Mouse (Mus musculus) forebrain, embryonic 15.5 days (tissue): ENCODE data around the gene Megf9. TPM values are rescaled to one million over a fixed set of nuclear protein-coding genes. Genes with fewer than 3 reads are reported as not detected.
A peak's percentile ranks its signal among the peaks of the same experiment; 100 is the strongest.

Source experiments
- ATAC-seq: fragments of 200-750 bp; cut with Nextera tagmentation; replicated peaks from 2 replicates; pipeline ENCODE4 v1.8.0; 2017; ENCODE audit warnings: mild to moderate bottlenecking, moderate TSS enrichment, moderate library complexity
- H3K27ac ChIP-seq: fragments of 300-500 bp; sonication (generic); replicated peaks from 2 replicates; pipeline ENCODE4 v1.5.1; 2015; ENCODE audit warnings: mild to moderate bottlenecking, inconsistent platforms
- H3K27me3 ChIP-seq: fragments of 300-500 bp; sonication (generic); 2 replicates; pipeline ENCODE4 v1.6.1; 2015; ENCODE audit warnings: inconsistent platforms
- H3K36me3 ChIP-seq: fragments of 300-500 bp; sonication (generic); 2 replicates; pipeline ENCODE4 v1.6.1; 2015; ENCODE audit warnings: mild to moderate bottlenecking, inconsistent platforms
- H3K4me1 ChIP-seq: fragments of 300-500 bp; sonication (generic); 2 replicates; pipeline ENCODE4 v1.6.1; 2015; ENCODE audit warnings: inconsistent platforms
- H3K4me2 ChIP-seq: fragments of 300-500 bp; sonication (generic); replicated peaks from 2 replicates; pipeline ENCODE4 v1.6.1; 2015; ENCODE audit warnings: mild to moderate bottlenecking, inconsistent platforms
- H3K4me3 ChIP-seq: fragments of 300-500 bp; sonication (generic); 2 replicates; pipeline ENCODE4 v1.5.1; 2015; ENCODE audit warnings: mild to moderate bottlenecking, inconsistent platforms
- H3K9ac ChIP-seq: fragments of 300-500 bp; sonication (generic); replicated peaks from 2 replicates; pipeline ENCODE4 v1.6.1; 2015; ENCODE audit warnings: mild to moderate bottlenecking, inconsistent platforms
- H3K9me3 ChIP-seq: fragments of 300-500 bp; sonication (generic); 2 replicates; pipeline ENCODE4 v1.6.1; 2016; ENCODE audit warnings: inconsistent platforms
- WGBS: fragments of 180-500 bp; shearing (Covaris S2); methylation state at CpG from one replicate; pipeline ENCODE4 v1.1.7; 2015; ENCODE audit warnings: mixed read lengths; 5-methylcytosine and 5-hydroxymethylcytosine counted together
- polyA plus RNA-seq: library from polyadenylated mRNA; unstranded; fragments of >200 nt; fragmentation: Nextera tagmentation; extraction: Ambion mirVana; gene quantifications from 2 replicates; pipeline ENCODE4 v1.2.1, GENCODE M21; 2015

Megf9 gene
- polyA plus RNA-seq, 1 experiment from 2014 or later, result 34.8 TPM

DNA sequence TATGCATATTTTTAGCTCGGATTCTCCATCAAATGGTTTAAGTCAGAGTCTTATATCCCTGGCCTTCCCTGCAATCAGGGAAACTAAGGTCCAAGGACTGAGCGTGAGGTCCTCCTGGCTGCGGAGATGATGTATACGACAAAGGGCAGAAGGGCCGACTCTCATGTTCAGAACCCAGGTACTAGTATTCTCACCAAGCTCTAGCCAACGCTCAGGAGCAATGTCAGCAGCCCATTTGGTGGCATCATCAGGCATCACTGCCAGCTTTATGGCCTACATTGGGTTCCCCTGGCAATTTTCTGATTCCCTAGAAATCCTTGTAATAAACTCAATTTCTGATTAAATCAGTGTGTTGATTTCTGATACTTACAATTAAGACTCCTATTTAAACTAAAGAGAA is 18.5 kb downstream of the Megf9 start:
- Histone ChIP-seq H3K27ac (no peak overlapping the region), H3K9ac (no peak overlapping the region), H3K27me3 (no peaks in the 10 kb centered on the region), H3K4me3 (no peak overlapping the region), H3K9me3 (no peaks in the 10 kb centered on the region), H3K4me2 (no peak overlapping the region), H3K36me3 (no peaks in the 10 kb centered on the region), H3K4me1 (peaks cover 18% of the 10 kb centered on the region)
- no peak for ATAC-seq
- WGBS, result 91% methylated on average over 6 of the region's 6 CpGs

DNA sequence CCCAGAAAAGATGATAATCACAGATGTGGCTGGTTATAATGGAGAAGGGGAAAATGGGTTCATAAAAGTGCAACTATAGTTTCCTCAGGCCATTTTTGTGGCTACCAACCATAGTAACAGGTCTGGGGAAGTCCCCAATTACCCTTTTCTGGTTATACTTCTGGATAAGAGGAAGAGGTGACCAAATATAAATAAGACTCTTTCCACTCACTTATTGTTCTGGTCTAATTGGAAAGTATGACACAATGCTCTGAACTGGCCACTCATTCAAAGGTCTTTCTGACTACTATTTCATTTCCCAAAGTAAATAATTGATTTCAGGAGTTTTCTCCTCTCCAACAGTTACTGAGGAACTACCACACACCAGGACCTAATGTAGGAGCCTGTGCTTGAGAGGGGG is 19.3 kb downstream of the Megf9 start:
- no peaks in the 10 kb centered on the region for H3K36me3 ChIP-seq
- H3K9me3 ChIP-seq, result no peaks in the 10 kb centered on the region
- H3K9ac ChIP-seq, result no peak overlapping the region
- no peak overlapping the region for H3K27ac ChIP-seq
- H3K27me3 ChIP-seq, result no peaks in the 10 kb centered on the region
- H3K4me3 ChIP-seq, result no peak overlapping the region
- no peak for ATAC-seq
- no peak overlapping the region for H3K4me2 ChIP-seq
- peaks cover 11% of the 10 kb centered on the region for H3K4me1 ChIP-seq

DNA sequence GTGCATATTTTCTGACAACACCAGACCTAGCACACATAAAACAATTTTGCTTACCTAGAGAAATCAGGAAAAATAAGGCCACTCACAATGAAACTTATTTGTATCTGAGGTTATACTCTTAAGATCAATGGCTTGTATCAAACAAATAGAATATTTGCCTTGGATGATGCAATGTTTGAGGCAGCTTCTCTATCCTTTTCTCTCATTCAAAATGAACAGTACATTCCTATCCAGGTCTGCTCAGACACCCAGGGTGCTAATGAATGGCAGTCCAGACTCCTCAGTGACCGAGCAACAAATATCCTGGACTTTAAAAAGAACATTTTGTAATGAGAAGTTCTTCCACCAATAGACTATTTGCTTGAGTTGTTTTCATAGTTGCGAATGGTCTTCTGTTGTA is 24.8 kb downstream of the Megf9 start:
- H3K36me3 ChIP-seq, result no peaks in the 10 kb centered on the region
- H3K27ac ChIP-seq, result no peak overlapping the region
- H3K4me1 ChIP-seq, result peaks cover 14% of the 10 kb centered on the region
- 29% methylated on average over 2 of the region's 2 CpGs for WGBS
- no peaks in the 10 kb centered on the region for H3K9me3 ChIP-seq
- no peaks in the 10 kb centered on the region for H3K27me3 ChIP-seq
- H3K4me3 ChIP-seq, result no peak overlapping the region
- ATAC-seq, result no peak
- H3K9ac ChIP-seq, result no peak overlapping the region
- H3K4me2 ChIP-seq, result no peak overlapping the region

DNA sequence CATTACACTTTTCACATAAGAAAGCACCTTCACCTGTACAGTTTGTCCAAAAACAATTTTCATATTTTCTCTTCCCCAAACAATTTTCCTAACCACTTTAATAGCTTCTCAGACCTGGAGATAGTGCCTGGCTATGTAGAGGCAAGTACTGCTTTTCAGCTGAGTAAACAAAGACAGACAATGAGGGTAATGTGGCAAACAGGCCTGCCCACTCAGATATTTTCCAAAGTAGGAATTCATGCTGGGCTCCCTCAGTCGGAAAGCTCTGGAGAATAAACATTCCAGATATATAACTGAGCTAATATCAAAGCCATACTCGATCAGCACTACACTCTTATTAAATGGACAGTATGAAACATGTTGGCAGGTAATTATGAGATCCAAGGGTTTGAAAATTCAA is 25.2 kb downstream of the Megf9 start:
- Histone ChIP-seq H3K27me3 (no peaks in the 10 kb centered on the region), H3K4me2 (no peak overlapping the region), H3K4me1 (peaks cover 14% of the 10 kb centered on the region), H3K27ac (no peak overlapping the region), H3K36me3 (no peaks in the 10 kb centered on the region), H3K9me3 (no peaks in the 10 kb centered on the region), H3K9ac (no peak overlapping the region), H3K4me3 (no peak overlapping the region)
- peak; percentile 46; the same call in 1 of the 2 replicates for ATAC-seq
- 3% methylated on average over 2 of the region's 2 CpGs for WGBS

DNA sequence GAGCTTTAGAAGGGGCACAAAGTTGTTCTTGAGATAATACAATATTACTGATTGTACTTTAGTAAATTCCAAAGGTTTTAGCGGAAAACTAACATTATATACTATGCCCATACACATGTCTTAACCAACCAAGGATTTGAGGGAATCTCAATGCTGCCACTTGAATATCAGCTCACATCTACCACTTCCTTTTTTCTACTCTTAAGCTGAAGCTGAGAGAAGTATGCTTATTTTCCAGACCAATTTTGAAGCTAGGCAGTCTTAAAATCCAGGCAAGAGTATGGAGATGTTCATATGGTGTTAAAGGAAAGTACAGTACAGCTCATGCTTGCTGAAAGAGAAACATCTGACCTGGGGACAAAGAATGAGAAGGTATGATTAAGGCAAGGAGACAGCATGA is 26.6 kb downstream of the Megf9 start:
- Histone ChIP-seq H3K4me3 (no peak overlapping the region), H3K27me3 (no peaks in the 10 kb centered on the region), H3K9ac (no peak overlapping the region), H3K36me3 (no peaks in the 10 kb centered on the region), H3K4me2 (no peak overlapping the region), H3K4me1 (peaks cover 14% of the 10 kb centered on the region), H3K9me3 (no peaks in the 10 kb centered on the region), H3K27ac (no peak overlapping the region)
- WGBS, result 94% methylated on average over 1 of the region's 1 CpGs
- ATAC-seq, result no peak

DNA sequence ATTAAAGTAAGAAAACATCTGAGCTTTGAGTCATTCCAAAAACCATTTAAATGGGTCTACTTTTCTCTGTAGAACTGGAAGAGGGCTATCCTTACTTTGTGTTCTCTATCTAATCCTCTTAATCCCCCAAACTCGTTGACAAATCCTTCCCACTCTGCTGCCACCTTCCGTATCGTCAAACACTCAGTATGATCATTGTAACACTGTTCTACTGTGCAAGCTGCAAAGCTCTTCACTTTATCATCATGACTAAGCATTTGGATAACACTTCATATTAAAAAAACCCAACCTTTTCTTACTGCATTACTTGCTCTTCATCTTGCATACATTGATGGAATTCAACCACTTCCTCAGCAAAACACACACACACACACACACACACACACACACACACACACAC is 28.8 kb downstream of the Megf9 start:
- Histone ChIP-seq H3K27ac (no peak overlapping the region), H3K36me3 (no peaks in the 10 kb centered on the region), H3K9ac (no peak overlapping the region), H3K9me3 (no peaks in the 10 kb centered on the region), H3K27me3 (no peaks in the 10 kb centered on the region), H3K4me1 (peaks cover 11% of the 10 kb centered on the region), H3K4me2 (no peak overlapping the region), H3K4me3 (no peak overlapping the region)
- ATAC-seq, result no peak
- WGBS, result 27% methylated on average over 3 of the region's 3 CpGs

DNA sequence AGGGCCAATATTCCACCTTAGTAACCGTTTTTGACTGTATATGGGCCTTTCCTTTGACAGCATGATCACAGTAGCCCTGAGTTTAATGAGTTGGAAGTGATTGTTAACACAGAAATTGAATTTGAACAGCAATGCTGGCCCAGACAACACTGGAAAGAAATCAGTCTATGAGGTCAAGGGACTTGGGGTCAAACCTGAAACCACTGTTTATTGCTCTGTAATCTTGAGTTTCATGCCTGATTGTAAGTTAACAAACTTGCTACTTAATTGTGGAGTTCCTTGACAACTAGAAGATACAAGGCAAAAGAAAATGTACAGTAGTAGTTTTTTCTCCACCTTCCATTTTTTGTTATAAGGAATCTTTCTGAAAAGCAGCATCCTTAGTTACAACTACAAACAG is 31.0 kb downstream of the Megf9 start:
- WGBS, result 40% methylated on average over 1 of the region's 1 CpGs

DNA sequence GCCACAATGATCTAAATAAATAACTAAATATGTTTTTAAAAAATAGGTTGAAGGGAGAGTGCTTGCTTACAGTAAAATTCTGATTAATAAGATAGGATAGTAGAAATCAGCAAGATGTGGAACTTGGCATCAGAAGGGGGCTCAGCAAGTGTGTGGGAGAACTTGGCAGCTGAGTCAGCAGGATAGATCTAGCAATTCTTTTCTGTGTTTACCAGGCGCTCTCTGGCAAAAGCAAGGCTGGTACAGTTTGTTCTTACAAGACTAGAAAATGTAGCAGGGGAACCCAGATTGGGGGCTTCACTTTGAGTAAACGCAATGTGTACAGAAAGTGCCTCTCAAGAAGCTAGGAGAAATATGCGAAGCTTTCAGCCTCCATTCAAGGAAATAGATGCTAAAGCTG is 35.5 kb downstream of the Megf9 start:
- H3K27ac ChIP-seq, result 0 out of 2 replicates have a peak overlapping the region, but pooled peaks have one; percentile 0
- ATAC-seq, result no peak
- no peaks in the 10 kb centered on the region for H3K36me3 ChIP-seq
- 65% methylated on average over 3 of the region's 3 CpGs for WGBS
- H3K4me1 ChIP-seq, result peaks cover 8% of the 10 kb centered on the region
- H3K4me2 ChIP-seq, result no peak overlapping the region
- no peak overlapping the region for H3K4me3 ChIP-seq
- H3K9me3 ChIP-seq, result no peaks in the 10 kb centered on the region
- no peaks in the 10 kb centered on the region for H3K27me3 ChIP-seq
- no peak overlapping the region for H3K9ac ChIP-seq

More for the DNA sequence above, 31.0 kb downstream of the Megf9 start:
- H3K27ac ChIP-seq, result no peak overlapping the region
- no peaks in the 10 kb centered on the region for H3K36me3 ChIP-seq
- no peak for ATAC-seq
- H3K9ac ChIP-seq, result no peak overlapping the region
- H3K4me2 ChIP-seq, result no peak overlapping the region
- H3K4me1 ChIP-seq, result peaks cover 8% of the 10 kb centered on the region
- H3K27me3 ChIP-seq, result no peaks in the 10 kb centered on the region
- no peaks in the 10 kb centered on the region for H3K9me3 ChIP-seq
- H3K4me3 ChIP-seq, result no peak overlapping the region

DNA sequence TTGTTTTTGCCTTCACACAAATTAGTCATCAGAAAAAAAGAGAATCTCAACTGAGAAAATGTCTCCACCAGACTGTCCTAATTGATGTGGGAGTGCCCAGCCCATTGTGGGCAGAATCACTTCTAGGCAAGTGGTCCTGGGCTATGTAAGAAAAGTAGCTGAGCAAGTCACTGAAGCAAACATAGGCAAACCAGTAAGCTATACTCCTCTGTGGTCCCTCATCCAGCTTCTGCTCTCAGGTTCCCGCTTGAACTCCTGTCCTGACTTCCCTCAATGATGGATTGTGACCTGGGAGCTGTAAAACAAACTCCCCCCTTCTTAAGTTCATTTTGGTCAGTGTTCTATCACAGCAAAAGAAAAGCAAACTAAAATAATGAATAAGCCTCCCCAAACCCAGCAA is 37.8 kb downstream of the Megf9 start:
- H3K9me3 ChIP-seq, result no peaks in the 10 kb centered on the region
- no peak overlapping the region for H3K27ac ChIP-seq
- no peaks in the 10 kb centered on the region for H3K27me3 ChIP-seq
- H3K9ac ChIP-seq, result no peak overlapping the region
- ATAC-seq, result no peak
- no peak overlapping the region for H3K4me3 ChIP-seq
- no peaks in the 10 kb centered on the region for H3K36me3 ChIP-seq
- 81% methylated on average over 1 of the region's 1 CpGs for WGBS
- peaks cover 8% of the 10 kb centered on the region for H3K4me1 ChIP-seq
- H3K4me2 ChIP-seq, result no peak overlapping the region

DNA sequence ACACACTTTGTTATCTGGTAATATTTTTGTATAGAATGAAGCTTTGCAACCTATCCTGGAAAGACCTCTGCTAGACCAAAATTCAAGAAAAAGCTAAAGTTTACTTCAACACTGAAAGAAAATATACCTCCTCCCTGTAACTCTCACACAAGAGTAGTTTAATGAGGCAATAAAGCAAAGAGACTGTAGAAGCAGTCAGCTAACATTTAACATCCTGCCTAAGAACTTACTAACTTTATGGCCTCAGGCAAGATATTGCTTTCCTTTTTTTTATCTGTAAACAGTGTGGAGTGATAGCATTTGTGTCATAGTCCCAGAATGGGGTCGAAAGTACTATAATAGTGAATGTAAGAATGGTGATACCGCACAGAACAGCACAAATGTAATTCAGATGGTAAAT is 45.0 kb downstream of the Megf9 start:
- H3K9ac ChIP-seq, result no peak overlapping the region
- H3K9me3 ChIP-seq, result no peaks in the 10 kb centered on the region
- no peak overlapping the region for H3K27ac ChIP-seq
- no peak for ATAC-seq
- 89% methylated on average over 2 of the region's 2 CpGs for WGBS
- H3K4me1 ChIP-seq, result no peaks in the 10 kb centered on the region
- H3K4me2 ChIP-seq, result no peak overlapping the region
- H3K4me3 ChIP-seq, result no peak overlapping the region
- H3K36me3 ChIP-seq, result no peaks in the 10 kb centered on the region
- H3K27me3 ChIP-seq, result no peaks in the 10 kb centered on the region

DNA sequence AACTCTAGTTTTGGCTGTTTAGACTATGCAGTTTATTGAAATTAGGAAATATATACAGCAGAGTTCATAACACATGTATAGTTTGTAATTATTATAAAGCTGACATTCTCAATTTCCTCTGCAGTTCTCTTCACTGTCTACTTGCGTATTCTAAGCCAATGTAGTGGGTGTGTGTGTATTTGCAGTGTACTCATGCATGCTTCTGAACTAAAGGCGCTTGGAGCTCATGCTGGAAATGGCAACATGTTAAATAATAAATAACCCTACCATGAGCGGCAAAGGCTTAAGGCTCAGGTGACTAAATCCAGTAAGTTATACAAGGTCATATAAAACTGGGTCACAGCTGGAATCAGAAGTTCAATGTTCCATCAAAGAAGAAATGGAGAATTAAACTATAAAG is 46.4 kb downstream of the Megf9 start:
- Histone ChIP-seq H3K27me3 (no peaks in the 10 kb centered on the region), H3K27ac (no peak overlapping the region)

DNA sequence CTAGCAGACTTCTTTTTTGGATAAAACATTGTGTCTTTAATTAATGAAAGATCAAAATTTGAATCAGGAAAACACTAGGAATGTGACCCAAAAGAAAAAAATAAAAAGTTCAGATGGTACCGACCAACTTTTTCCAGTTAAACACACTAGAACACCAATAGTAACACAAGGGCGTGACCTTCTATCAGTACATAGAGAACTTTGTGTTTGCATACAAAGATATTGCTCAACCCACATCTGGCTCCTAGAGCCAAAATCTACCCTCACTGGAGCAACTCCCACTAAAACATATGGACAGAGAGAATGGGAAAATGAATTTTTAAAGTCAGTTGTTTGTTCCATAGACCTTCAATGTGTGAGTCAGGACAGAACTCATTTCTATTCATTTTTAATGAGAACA is 50.7 kb downstream of the Megf9 start:
- no peaks in the 10 kb centered on the region for H3K27me3 ChIP-seq
- no peaks in the 10 kb centered on the region for H3K4me1 ChIP-seq
- no peaks in the 10 kb centered on the region for H3K9me3 ChIP-seq
- H3K9ac ChIP-seq, result no peak overlapping the region
- H3K27ac ChIP-seq, result no peak overlapping the region
- no peak overlapping the region for H3K4me3 ChIP-seq
- no peak overlapping the region for H3K4me2 ChIP-seq
- ATAC-seq, result no peak
- WGBS, result 95% methylated on average over 2 of the region's 2 CpGs
- no peaks in the 10 kb centered on the region for H3K36me3 ChIP-seq

More for the DNA sequence above, 46.4 kb downstream of the Megf9 start:
- Histone ChIP-seq H3K4me1 (no peaks in the 10 kb centered on the region), H3K4me2 (no peak overlapping the region), H3K9ac (no peak overlapping the region), H3K4me3 (no peak overlapping the region), H3K36me3 (no peaks in the 10 kb centered on the region), H3K9me3 (no peaks in the 10 kb centered on the region)
- no peak for ATAC-seq
- WGBS, result 78% methylated on average over 3 of the region's 3 CpGs

DNA sequence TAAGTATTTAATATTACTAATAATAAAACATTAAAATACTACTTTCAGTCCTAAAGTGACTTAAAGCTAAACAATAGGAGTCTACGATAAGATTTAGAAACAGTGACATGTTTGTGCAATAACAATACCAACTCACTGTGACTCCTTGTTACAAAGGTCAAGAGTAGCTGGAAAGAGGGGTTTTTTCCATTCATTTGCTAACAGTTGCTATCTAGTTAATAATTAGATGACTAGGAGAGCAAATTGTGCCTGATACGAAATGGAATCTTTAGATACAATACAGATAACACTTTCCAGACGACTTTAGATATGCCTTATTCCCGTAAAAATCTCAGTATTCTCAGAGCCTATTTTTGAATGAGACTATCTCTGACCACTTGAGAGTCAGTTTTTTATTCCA is 52.9 kb downstream of the Megf9 start:
- no peak for ATAC-seq
- 85% methylated on average over 4 of the region's 4 CpGs for WGBS

More for the DNA sequence above, 52.9 kb downstream of the Megf9 start:
- Histone ChIP-seq H3K36me3 (no peaks in the 10 kb centered on the region), H3K9me3 (no peaks in the 10 kb centered on the region), H3K27ac (no peak overlapping the region), H3K4me3 (no peak overlapping the region), H3K27me3 (no peaks in the 10 kb centered on the region), H3K4me2 (no peak overlapping the region), H3K4me1 (no peaks in the 10 kb centered on the region), H3K9ac (no peak overlapping the region)
